Mouse (Mus musculus): ENCODE results near the gene Cadm4.

- TF ChIP-seq POLR2A (IDR thresholded peaks at IDR 0.05; ENCODE audit: low read depth, low read length) (no peak), CTCF (conservative IDR thresholded peaks at IDR 0.05; ENCODE audit: insufficient read depth, insufficient read length, low read depth, low read length) (no peak)
Measured at GRCm38 (mm10) chr7:24439191-24439590, 42.6 kb upstream of the Cadm4 start.

Measured in kidney, adult 2 months (tissue).